Mouse (Mus musculus): Measurements from ENCODE around the gene Sp1. TPM values are rescaled to one million over a fixed set of nuclear protein-coding genes. Genes with fewer than 3 reads are reported as not detected.

The Sp1 gene
- polyA plus RNA-seq, 1 experiment from 2014 or later: 7.6 TPM

- Histone ChIP-seq H3K9me3 (no peaks in the 10 kb centered on the region), H3K27me3 (ENCODE audit: insufficient read depth, poor library complexity, severe bottlenecking) (no peaks in the 10 kb centered on the region), H3K27ac (no peak overlapping the region), H3K4me1 (no peaks in the 10 kb centered on the region), H3K4me3 (no peak overlapping the region), H3K36me3 (peaks cover 64% of the 10 kb centered on the region)
- no peak for DNase-seq (ENCODE audit: low spot score)
- WGBS: 87% methylated on average over 2 of the region's 2 CpGs
Measured at GRCm38 (mm10) chr15:102423602-102424240, 17.8 kb downstream of the Sp1 start.

- no peak overlapping the region for H3K27ac ChIP-seq
- H3K9me3 ChIP-seq: no peaks in the 10 kb centered on the region
- H3K4me1 ChIP-seq: no peaks in the 10 kb centered on the region
- no peak for DNase-seq (ENCODE audit: low spot score)
- peaks cover 69% of the 10 kb centered on the region for H3K36me3 ChIP-seq
- no peak overlapping the region for H3K4me3 ChIP-seq
- 74% methylated on average over 2 of the region's 2 CpGs for WGBS
- H3K27me3 ChIP-seq (ENCODE audit: insufficient read depth, poor library complexity, severe bottlenecking): no peaks in the 10 kb centered on the region
Measured at GRCm38 (mm10) chr15:102424657-102425056, 18.7 kb downstream of the Sp1 start.

GRCm38 (mm10) chr15:102426963-102427362 lies 21.0 kb downstream of the Sp1 start:
- no peaks in the 10 kb centered on the region for H3K9me3 ChIP-seq
- no peak overlapping the region for H3K4me3 ChIP-seq
- no peaks in the 10 kb centered on the region for H3K4me1 ChIP-seq
- 96% methylated on average over 1 of the region's 1 CpGs for WGBS
- H3K27me3 ChIP-seq (ENCODE audit: insufficient read depth, poor library complexity, severe bottlenecking): no peaks in the 10 kb centered on the region
- no peak for DNase-seq (ENCODE audit: low spot score)
- H3K27ac ChIP-seq: no peak overlapping the region
- peaks cover 86% of the 10 kb centered on the region for H3K36me3 ChIP-seq

- H3K36me3 ChIP-seq: peaks cover 80% of the 10 kb centered on the region
- no peak overlapping the region for H3K27ac ChIP-seq
- 91% methylated on average over 1 of the region's 1 CpGs for WGBS
Measured at GRCm38 (mm10) chr15:102432046-102432445, 26.1 kb downstream of the Sp1 start.

GRCm38 (mm10) chr15:102433173-102433572 lies 27.2 kb downstream of the Sp1 start:
- DNase-seq (ENCODE audit: low spot score): no peak
- Histone ChIP-seq H3K27me3 (ENCODE audit: insufficient read depth, poor library complexity, severe bottlenecking) (no peaks in the 10 kb centered on the region), H3K4me3 (no peak overlapping the region), H3K36me3 (peaks cover 69% of the 10 kb centered on the region), H3K27ac (no peak overlapping the region), H3K9me3 (no peaks in the 10 kb centered on the region), H3K4me1 (no peaks in the 10 kb centered on the region)
- 89% methylated on average over 4 of the region's 4 CpGs for WGBS

More at GRCm38 (mm10) chr15:102432046-102432445, 26.1 kb downstream of the Sp1 start:
- Histone ChIP-seq H3K4me1 (no peaks in the 10 kb centered on the region), H3K27me3 (ENCODE audit: insufficient read depth, poor library complexity, severe bottlenecking) (no peaks in the 10 kb centered on the region), H3K4me3 (no peak overlapping the region), H3K9me3 (no peaks in the 10 kb centered on the region)
- no peak for DNase-seq (ENCODE audit: low spot score)

- H3K27me3 ChIP-seq (ENCODE audit: insufficient read depth, poor library complexity, severe bottlenecking): no peaks in the 10 kb centered on the region
- DNase-seq (ENCODE audit: low spot score): no peak
- no peak overlapping the region for H3K4me3 ChIP-seq
- no peaks in the 10 kb centered on the region for H3K9me3 ChIP-seq
- no peak overlapping the region; the same call in 1 of the 2 replicates for H3K27ac ChIP-seq
- peaks cover 19% of the 10 kb centered on the region for H3K4me1 ChIP-seq
- WGBS: 43% methylated on average over 2 of the region's 2 CpGs
- no peaks in the 10 kb centered on the region for H3K36me3 ChIP-seq
Measured at GRCm38 (mm10) chr15:102442490-102442889, 36.5 kb downstream of the Sp1 start.

- no peak for DNase-seq (ENCODE audit: low spot score)
Measured at GRCm38 (mm10) chr15:102445146-102445545, 39.2 kb downstream of the Sp1 start, which contains the start of gene Amhr2. Gene Amhr2, plus strand, starts transcription at chr15:102445367.

GRCm38 (mm10) chr15:102446448-102446847 lies 40.5 kb downstream of the Sp1 start:
- peaks cover 27% of the 10 kb centered on the region for H3K4me1 ChIP-seq
- H3K36me3 ChIP-seq: no peaks in the 10 kb centered on the region
- 16% methylated on average over 6 of the region's 6 CpGs for WGBS
- H3K27ac ChIP-seq: no peak overlapping the region
- no peaks in the 10 kb centered on the region for H3K27me3 ChIP-seq (ENCODE audit: insufficient read depth, poor library complexity, severe bottlenecking)
- H3K4me3 ChIP-seq: peak overlapping the region; percentile 1; the same call in 1 of the 2 replicates
- no peak for DNase-seq (ENCODE audit: low spot score)
- H3K9me3 ChIP-seq: no peaks in the 10 kb centered on the region

More at GRCm38 (mm10) chr15:102445146-102445545, 39.2 kb downstream of the Sp1 start, which contains the start of gene Amhr2:
- Histone ChIP-seq H3K4me1 (peaks cover 22% of the 10 kb centered on the region), H3K4me3 (no peak within 1 kb of the TSS), H3K27ac (no peak within 1 kb of the TSS), H3K27me3 (ENCODE audit: insufficient read depth, poor library complexity, severe bottlenecking) (no peaks in the 10 kb centered on the region), H3K9me3 (no peaks in the 10 kb centered on the region), H3K36me3 (no peaks in the 10 kb centered on the region)
- WGBS: 57% methylated on average over 8 of the region's 8 CpGs

- peaks cover 42% of the 10 kb centered on the region for H3K4me1 ChIP-seq
- H3K36me3 ChIP-seq: no peaks in the 10 kb centered on the region
- H3K27me3 ChIP-seq (ENCODE audit: insufficient read depth, poor library complexity, severe bottlenecking): no peaks in the 10 kb centered on the region
- DNase-seq (ENCODE audit: low spot score): no peak
- no peak overlapping the region for H3K4me3 ChIP-seq
- no peak overlapping the region for H3K27ac ChIP-seq
- no peaks in the 10 kb centered on the region for H3K9me3 ChIP-seq
- WGBS: 35% methylated on average over 8 of the region's 8 CpGs
Measured at GRCm38 (mm10) chr15:102449366-102449765, 43.4 kb downstream of the Sp1 start.

- DNase-seq (ENCODE audit: low spot score): no peak
- WGBS: 44% methylated on average over 7 of the region's 7 CpGs
- H3K27ac ChIP-seq: no peak overlapping the region
- no peak overlapping the region for H3K4me3 ChIP-seq
- H3K9me3 ChIP-seq: no peaks in the 10 kb centered on the region
- H3K4me1 ChIP-seq: peaks cover 34% of the 10 kb centered on the region
- H3K36me3 ChIP-seq: no peaks in the 10 kb centered on the region
- H3K27me3 ChIP-seq (ENCODE audit: insufficient read depth, poor library complexity, severe bottlenecking): no peaks in the 10 kb centered on the region
Measured at GRCm38 (mm10) chr15:102450928-102451327, 45.0 kb downstream of the Sp1 start.

GRCm38 (mm10) chr15:102451666-102452430 lies 45.9 kb downstream of the Sp1 start:
- Histone ChIP-seq H3K27ac (no peak overlapping the region), H3K36me3 (no peaks in the 10 kb centered on the region), H3K9me3 (no peaks in the 10 kb centered on the region), H3K4me1 (peaks cover 25% of the 10 kb centered on the region), H3K27me3 (ENCODE audit: insufficient read depth, poor library complexity, severe bottlenecking) (no peaks in the 10 kb centered on the region), H3K4me3 (no peak overlapping the region)
- DNase-seq (ENCODE audit: low spot score): no peak
- 72% methylated on average over 26 of the region's 26 CpGs for WGBS

- WGBS: 36% methylated on average over 6 of the region's 6 CpGs
- peaks cover 34% of the 10 kb centered on the region for H3K4me1 ChIP-seq
- no peak for DNase-seq (ENCODE audit: low spot score)
- no peak overlapping the region for H3K4me3 ChIP-seq
- no peaks in the 10 kb centered on the region for H3K36me3 ChIP-seq
- H3K27ac ChIP-seq: no peak overlapping the region
- H3K9me3 ChIP-seq: no peaks in the 10 kb centered on the region
- no peaks in the 10 kb centered on the region for H3K27me3 ChIP-seq (ENCODE audit: insufficient read depth, poor library complexity, severe bottlenecking)
Measured at GRCm38 (mm10) chr15:102455993-102456392, 50.0 kb downstream of the Sp1 start.

GRCm38 (mm10) chr15:102458050-102458736 lies 52.2 kb downstream of the Sp1 start:
- WGBS: 71% methylated on average over 5 of the region's 5 CpGs
- DNase-seq (ENCODE audit: low spot score): no peak
- no peaks in the 10 kb centered on the region for H3K9me3 ChIP-seq
- no peaks in the 10 kb centered on the region for H3K27me3 ChIP-seq (ENCODE audit: insufficient read depth, poor library complexity, severe bottlenecking)
- H3K36me3 ChIP-seq: peaks cover 7% of the 10 kb centered on the region
- peaks cover 24% of the 10 kb centered on the region for H3K4me1 ChIP-seq
- peak overlapping the region; percentile 64 for H3K4me3 ChIP-seq
- peak overlapping the region; percentile 83; the same call in 1 of the 2 replicates for H3K27ac ChIP-seq
